Mouse (Mus musculus) CD4-positive, CD25-positive, alpha-beta regulatory T cell, adult 4 months (primary cell): ENCODE measurements around the gene Nae1. TPM values are rescaled to one million over a fixed set of nuclear protein-coding genes. Genes with fewer than 3 reads are reported as not detected.
"Not testable (repeated sequence)": the region's sequence is repeated elsewhere in the genome, so short reads cannot be mapped to it uniquely, and the experiment has no call there.

Source experiments
- ATAC-seq: one replicate; pipeline ENCODE4 v1.8.0; 2017
- polyA plus RNA-seq, 2 experiments: library from polyadenylated mRNA; unstranded; fragments of 100-300 nt; shearing (Covaris generic); gene quantifications; one replicate each; pipeline ENCODE4 v1.2.1; 2017

The Nae1 gene
- 10 to 100 TPM; 80.6 to 94.4 TPM for polyA plus RNA-seq

DNA sequence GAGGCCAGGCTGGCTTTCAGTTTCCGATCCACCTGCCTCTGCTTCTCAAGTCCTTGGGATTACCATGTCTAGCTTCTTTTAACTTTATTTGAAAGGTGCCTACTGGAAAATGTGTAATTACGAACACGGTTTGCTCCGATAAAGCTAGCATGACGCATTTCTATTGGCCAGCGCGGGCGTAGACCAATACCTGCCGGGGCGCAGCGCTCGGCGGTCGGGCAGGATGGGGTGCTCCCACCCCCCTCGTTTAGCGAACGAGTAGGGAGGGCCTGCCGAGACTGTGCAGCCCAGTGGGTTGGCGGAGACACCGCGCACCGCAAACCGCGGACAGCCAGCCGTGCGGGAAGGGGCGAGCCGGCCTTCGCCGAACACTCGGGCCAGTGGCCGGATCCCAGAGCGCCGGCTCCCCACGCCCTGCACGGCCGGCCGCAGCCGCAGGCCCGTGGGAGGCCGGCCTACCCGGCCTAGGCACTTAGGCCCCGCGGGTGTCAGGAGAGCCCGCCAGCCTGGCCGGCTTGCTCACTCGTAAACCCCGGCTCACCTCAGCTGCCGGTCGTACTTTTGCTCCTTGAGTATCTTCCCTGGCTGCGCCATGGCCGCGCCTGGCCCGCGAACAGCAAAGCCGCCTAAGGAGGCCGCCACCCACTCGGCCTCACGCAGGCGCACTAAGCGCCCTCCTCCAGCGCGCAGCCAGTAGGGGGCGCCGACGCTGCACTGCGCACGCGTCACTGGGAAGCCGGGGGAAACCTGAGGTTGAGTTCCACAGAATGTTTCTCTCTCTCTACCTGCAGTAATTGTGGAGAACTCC, at the start of gene Nae1, which contains the start of gene Car7:
Nae1 (minus strand) TSS at position 667 of the 808 bp plus-strand sequence.
Car7 (plus strand) TSS at position 719 of the 808 bp plus-strand sequence.
- peak; percentile 81 for ATAC-seq

- not testable (repeated sequence) for ATAC-seq
Observed at GRCm38 (mm10) chr8:104577606-104578005, 43.2 kb upstream of the Nae1 start.

GRCm38 (mm10) chr8:104576820-104577219, 42.4 kb upstream of the Nae1 start:
- ATAC-seq: no peak

DNA sequence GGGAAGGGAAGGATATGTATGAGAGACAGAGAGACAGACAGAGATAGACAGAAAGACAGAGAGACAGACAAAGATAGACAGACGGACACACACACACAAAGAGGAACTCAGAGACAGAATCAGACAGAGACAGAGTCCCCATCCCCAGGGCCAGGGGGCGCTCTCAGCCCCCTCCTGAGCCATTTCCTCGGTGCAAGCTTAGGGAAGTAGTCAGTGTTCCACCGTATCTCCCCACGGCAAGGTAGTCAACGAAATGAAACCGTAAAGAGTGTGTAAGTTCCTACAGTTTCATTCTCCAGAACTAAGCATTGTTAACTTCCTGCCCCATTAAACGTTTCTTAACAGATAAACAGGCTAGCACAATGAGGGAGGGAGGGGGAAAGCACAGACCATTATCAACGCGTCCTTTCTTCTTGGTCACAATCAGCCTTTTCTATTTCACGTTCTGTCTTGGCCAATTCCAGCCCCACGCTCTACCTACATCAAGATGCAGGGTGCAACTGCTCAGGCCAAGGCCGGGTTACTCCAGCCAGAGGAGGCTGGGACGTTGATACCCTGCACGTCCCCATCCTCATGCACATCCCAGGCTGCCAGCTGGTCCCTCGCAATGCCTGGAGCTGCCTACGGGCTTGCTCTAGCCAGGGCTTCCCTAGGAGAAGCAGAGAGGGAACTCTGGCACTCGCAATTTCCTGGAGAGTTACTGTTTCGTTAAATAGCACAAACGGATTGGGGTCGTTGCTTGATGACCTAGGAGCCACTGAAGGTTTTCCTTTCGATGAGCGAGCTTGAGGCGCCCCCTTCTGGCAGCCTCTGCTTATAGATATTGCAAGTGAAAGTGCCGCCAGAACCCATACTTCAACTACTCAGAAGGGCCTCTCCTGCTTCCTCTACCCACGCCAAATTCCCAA, 36.3 kb upstream of the Nae1 start:
- ATAC-seq: peak; percentile 87

- no peak for ATAC-seq
Observed at GRCm38 (mm10) chr8:104569559-104569958, 35.1 kb upstream of the Nae1 start.

DNA sequence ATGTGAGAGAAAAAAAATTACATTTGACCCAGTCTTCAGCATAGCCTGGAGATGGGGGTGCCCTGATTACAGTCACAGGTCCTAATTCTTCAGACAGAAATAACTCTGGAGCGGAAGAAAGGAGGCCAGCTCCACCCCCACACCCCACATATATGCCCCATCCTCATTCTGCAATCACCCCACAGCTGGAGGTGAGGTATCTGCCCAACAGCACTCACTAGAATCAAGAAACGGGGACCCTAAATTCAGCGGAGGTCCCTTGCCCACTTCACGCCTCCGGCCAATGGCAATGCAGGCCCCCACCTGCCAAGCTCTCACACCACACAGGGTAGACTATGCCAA, 31.0 kb upstream of the Nae1 start:
- ATAC-seq: no peak

DNA sequence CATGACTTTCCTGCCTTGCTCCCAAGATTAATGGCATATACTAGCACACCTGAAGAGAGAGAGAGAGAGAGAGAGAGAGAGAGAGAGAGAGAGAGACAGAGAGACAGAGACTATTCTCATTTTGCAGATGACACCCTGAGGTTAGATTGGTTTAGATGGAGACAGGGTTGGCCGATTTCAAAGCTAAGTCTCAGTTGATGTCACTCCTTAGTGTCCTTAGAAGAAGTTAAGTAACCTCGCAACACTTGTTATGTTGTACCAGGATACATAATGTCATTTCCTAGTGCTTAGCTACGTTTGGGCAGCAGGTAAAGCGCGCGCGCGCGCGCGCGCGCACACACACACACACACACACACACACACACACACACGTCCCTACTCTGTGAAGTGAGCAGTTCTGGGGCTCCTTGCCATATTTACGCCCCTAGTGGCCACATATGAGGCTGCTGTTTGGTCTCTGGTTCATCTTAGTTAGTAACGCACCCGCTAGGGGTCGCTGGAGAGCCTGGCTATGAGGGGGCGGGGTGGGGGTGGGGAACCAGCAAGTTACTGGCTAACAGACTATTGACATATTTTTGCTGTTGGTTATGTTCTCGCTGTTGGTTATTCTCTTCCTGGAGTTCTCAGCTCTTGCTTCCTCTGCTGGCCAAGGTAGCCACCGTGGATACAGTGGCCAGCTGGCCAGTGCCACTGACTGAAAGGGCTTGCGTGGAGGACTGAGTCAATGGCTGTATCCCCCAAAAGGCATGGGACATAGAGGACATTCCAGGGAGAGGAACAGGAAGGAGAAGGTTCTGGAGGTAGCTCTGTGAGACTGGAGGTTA, 30.4 kb upstream of the Nae1 start:
- ATAC-seq: peak; percentile 99

DNA sequence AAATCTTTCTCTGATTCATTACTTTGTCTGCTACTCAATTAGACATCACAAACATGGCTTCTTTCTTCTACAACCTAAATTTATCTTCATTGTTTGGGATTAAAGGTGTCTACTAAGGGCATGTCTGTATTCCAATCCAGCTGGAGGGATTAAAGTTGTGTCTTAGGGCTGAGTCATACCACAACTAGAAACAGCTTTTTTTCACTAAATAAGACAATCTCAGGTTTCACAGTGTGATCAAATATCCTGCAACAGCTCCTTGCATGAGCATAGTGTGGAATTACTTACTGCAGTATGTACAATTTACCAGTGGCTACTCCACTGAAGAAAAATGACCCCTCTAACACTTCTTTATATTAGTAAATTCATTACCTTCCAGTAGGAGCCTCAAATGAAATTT, 26.3 kb upstream of the Nae1 start:
- no peak for ATAC-seq

DNA sequence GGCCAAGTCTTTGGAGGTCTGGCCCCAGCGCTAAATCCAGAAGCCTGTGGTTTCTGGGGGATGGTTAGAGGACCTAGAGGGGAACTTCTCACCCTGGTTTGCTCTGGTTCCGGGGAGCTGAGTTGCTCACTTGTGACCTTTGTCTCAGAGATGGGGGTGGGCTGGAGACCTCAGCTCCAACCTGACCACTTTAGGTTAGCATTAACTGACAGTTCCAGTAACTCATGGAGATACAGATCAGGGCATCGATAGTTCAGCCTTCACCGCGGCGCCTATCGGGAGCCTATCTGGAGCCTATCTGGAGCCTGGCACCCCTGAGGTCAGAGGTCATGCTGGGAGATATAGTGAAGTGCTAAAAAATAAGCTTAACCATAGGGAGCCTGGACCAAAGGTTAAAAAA, 22.8 kb upstream of the Nae1 start:
- ATAC-seq: no peak

DNA sequence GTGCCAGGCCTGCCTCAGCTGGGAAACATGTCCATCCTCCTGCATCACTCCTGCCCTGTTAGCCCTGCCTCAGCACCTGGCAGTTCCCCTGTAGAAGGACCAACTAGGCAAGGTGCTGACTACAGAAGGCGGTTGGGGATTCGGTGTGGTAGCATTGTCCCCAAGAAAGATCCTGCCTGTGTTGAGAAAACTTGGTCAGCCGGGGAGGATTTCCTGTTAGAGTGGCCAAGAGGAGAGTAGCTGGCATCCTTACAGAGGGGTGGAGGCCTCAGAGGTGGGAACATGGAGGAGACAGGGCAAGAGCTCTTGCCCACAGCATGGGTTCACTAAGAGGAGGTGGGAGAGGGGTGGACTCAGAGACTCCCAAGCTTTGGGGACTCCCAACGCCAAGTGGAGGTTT, 20.8 kb upstream of the Nae1 start:
- ATAC-seq: no peak

- no peak for ATAC-seq
Observed at GRCm38 (mm10) chr8:104543440-104544045, 9.1 kb upstream of the Nae1 start.

GRCm38 (mm10) chr8:104542160-104542559, 7.7 kb upstream of the Nae1 start:
- no peak for ATAC-seq

GRCm38 (mm10) chr8:104541515-104541880, 7.1 kb upstream of the Nae1 start:
- ATAC-seq: no peak

GRCm38 (mm10) chr8:104540710-104541514, 6.5 kb upstream of the Nae1 start:
- ATAC-seq: peak; percentile 26

- no peak for ATAC-seq
Observed at GRCm38 (mm10) chr8:104540238-104540637, 5.8 kb upstream of the Nae1 start.

DNA sequence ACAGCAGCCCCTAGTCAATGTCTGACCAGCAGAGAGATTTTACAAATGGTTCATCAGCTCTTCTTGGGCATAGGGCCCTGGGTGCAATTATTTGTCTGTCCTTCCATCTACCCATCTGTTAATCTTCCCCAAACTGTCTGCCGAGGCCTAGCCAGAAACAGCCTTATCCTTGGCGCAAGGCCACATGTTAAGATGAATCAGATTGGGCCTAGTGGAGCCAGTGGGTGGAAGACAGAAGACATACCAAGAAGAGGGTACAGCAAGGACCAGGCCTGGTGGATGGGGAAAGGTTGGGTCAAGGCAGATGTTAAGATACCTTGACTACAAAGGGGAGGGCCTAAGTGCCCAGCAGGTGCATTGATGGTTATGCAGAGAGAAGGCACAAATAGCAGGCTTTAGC, 5.1 kb upstream of the Nae1 start:
- ATAC-seq: no peak

DNA sequence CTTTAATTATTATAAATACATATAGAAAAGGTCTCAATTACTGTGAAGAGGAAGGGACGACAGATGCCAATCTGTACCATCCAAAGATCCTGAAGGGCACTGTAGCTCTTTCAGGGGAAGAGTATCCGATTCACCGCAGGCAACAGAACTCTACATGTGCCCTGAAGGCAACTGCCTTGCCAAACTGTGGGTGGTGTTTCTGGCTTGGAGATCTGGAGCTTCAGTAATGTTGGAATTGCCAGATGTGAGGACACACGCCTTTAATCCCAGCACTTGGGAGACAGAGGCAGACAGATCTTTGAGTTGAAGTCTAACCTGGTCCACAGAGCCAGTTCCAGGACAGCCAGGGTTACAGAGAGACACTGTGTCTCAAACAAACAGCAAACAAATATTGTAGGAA, 4.5 kb upstream of the Nae1 start:
- ATAC-seq: no peak

DNA sequence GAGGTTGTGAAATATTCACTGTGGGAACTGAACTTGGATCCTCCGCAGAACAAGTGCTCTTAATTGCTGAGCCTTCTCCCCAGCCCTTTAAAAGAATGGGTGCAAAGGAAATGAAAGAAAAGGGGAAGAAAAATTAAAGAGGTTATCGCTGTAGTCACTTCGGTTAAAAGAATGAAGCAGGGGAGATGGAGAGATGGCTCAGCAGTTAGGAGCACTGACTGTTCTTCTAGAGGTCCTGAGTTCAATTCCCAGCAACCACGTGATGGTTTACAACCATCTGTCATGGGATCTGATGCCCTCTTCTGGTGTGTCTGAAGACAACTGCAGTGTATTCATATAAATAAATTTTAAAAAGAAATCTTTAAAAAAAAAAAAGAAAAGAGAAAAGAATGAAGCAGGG, 1.6 kb upstream of the Nae1 start:
- ATAC-seq: no peak

DNA sequence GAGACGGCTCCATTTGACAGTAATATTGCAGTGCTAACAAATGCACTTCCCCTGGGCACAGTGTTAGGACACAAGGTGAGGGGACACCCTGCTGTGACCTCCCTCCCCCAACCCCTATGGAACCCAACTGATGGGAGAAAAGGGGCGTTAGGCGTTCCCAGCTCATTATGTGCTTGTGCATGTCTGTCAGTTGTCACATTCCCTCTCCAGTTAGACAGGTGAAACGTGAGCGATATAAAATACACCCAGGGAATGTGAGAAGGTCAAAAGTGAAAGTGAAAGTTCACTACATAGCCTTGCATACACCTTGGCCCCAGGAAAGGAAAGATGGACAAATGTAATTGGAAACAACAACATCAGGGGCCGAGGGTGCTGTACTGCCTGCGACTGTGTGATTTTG, 941 bp upstream of the Nae1 start:
- ATAC-seq: no peak

DNA sequence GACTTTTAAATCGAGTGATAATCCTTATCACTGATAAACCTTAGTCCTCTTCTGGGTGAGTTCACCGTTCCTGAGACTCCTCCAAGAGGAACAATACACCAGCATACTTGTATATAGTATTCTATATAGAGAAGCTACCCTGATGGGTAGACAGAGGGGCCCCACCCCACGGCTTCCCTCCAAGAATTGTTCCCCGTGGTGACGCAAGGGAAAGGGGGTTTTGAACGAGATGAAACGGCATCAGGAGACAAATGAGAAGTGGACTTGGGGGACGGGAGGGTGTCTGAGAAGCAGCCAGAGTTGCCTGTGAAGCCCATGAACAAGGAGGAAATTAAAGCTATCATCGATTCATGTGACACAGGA, 323 bp upstream of the Nae1 start:
- peak; percentile 65 for ATAC-seq

DNA sequence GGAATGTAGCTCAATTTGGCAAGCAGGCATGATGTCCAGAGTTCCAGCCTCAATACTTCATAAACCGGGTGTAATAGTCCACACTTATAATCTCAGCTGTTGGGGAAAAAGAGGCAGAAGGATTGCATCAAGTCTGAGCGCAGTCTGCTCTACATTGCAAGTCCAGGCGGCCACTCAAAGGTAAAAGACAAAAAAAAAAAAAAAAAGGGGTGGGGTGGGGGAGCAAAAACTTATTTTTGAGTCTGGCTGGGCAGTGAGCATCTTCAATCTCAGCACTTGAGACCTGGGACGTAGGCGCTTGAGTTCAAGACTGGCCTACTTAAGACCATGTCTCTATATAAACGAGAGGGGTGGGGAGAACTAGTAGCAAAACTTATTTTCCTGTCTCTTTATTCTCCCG, 886 bp downstream of the Nae1 start:
- ATAC-seq: no peak

DNA sequence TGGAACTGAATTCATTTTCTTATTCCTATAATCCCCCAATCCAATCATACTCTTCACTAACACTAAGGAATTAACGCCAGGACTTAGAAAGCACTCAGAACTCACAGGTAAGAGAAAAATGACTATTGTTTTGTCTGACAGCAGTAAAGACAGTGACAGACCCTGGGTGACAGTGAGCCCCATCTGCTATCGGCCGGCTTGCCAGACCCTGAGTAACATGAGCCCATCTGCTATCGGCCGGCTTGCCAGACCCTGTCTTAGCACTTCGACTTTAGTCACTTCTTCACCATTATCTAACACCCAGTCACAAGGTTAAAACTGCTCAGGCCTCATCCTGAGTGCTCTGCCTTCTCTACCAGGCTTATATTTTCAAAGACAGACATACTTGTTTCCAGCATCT, 4.8 kb downstream of the Nae1 start:
- ATAC-seq: no peak
